Mouse (Mus musculus) kidney, embryonic 16.5 days (tissue): Measurements from ENCODE around the gene Pnck. TPM values are rescaled to one million over a fixed set of nuclear protein-coding genes. Genes with fewer than 3 reads are reported as not detected.

Experiments used
- ATAC-seq: fragments of 200-750 bp; cut with Nextera tagmentation; 2 replicates; pipeline ENCODE4 v1.8.0; 2017; ENCODE audit warnings: moderate TSS enrichment; ENCODE audit not compliant: low FRiP score, low TSS enrichment
- H3K27ac ChIP-seq: fragments of 300-500 bp; sonication (generic); 2 replicates; pipeline ENCODE4 v1.5.1; 2014; ENCODE audit warnings: low read length
- H3K27me3 ChIP-seq: fragments of 300-500 bp; sonication (generic); 2 replicates; pipeline ENCODE4 v1.6.1; 2014; ENCODE audit warnings: low read length, control low read depth, mixed read lengths; ENCODE audit not compliant: insufficient read depth
- H3K36me3 ChIP-seq: fragments of 300-500 bp; sonication (generic); 2 replicates; pipeline ENCODE4 v1.6.1; 2014; ENCODE audit warnings: low read length, control low read depth, mixed read lengths; ENCODE audit not compliant: insufficient read depth
- H3K4me1 ChIP-seq: fragments of 300-500 bp; sonication (generic); 2 replicates; pipeline ENCODE4 v1.6.1; 2014; ENCODE audit warnings: low read length, control low read depth, mixed read lengths; ENCODE audit not compliant: insufficient read depth
- H3K4me2 ChIP-seq: fragments of 300-500 bp; sonication (generic); replicated peaks from 2 replicates; pipeline ENCODE4 v1.6.1; 2014; ENCODE audit warnings: low read depth, low read length
- H3K4me3 ChIP-seq: fragments of 300-500 bp; sonication (generic); 2 replicates; pipeline ENCODE4 v1.5.1; 2014; ENCODE audit warnings: mild to moderate bottlenecking, low read length
- H3K9ac ChIP-seq: fragments of 300-500 bp; sonication (generic); replicated peaks from 2 replicates; pipeline ENCODE4 v1.6.1; 2014; ENCODE audit warnings: low read length
- H3K9me3 ChIP-seq: fragments of 300-500 bp; sonication (generic); 2 replicates; pipeline ENCODE4 v1.6.1; 2016; ENCODE audit warnings: low read length, control low read depth
- WGBS: fragments of 180-500 bp; shearing (Covaris S2); extraction: QIAGEN DNeasy Blood & Tissue Kit; methylation state at CpG from one replicate; pipeline ENCODE4 v1.1.7; 2014; 5-methylcytosine and 5-hydroxymethylcytosine counted together
- polyA plus RNA-seq: library from polyadenylated mRNA; unstranded; fragments of >200 nt; fragmentation: Nextera tagmentation; extraction: Ambion mirVana; gene quantifications from 2 replicates; pipeline ENCODE4 v1.2.1, GENCODE M21; 2015

Gene Pnck
- polyA plus RNA-seq, 1 experiment from 2014 or later: 20.6 TPM

GRCm38 (mm10) chrX:73613665-73614064, 46.3 kb downstream of the Pnck start:
- no peaks in the 10 kb centered on the region for H3K9me3 ChIP-seq
- H3K36me3 ChIP-seq: no peaks in the 10 kb centered on the region
- no peak overlapping the region for H3K4me3 ChIP-seq
- no peak overlapping the region for H3K9ac ChIP-seq
- peak; percentile 75; the same call in 1 of the 2 replicates for ATAC-seq
- no peaks in the 10 kb centered on the region for H3K4me1 ChIP-seq
- no peak overlapping the region for H3K4me2 ChIP-seq
- peaks cover 13% of the 10 kb centered on the region; the same call in 1 of the 2 replicates for H3K27me3 ChIP-seq
- 38% methylated on average over 4 of the region's 4 CpGs for WGBS
- peak overlapping the region; percentile 64; the same call in 1 of the 2 replicates for H3K27ac ChIP-seq

Other genes starting within 250 kb of the Pnck start
- 0.10 TPM in 1 of 2 replicates, not detected in the other for gene Zfp92, start 249.0 kb downstream of the Pnck start, polyA plus RNA-seq
- gene Trex2, start 224.8 kb downstream of the Pnck start, polyA plus RNA-seq: not detected in 2 replicates
- 64.2 and 70.0 TPM in 2 replicates for gene Haus7, start 201.1 kb downstream of the Pnck start, polyA plus RNA-seq
- gene Bgn, start 176.5 kb downstream of the Pnck start, polyA plus RNA-seq: 98.7 and 109 TPM in 2 replicates
- 0.19 TPM in 2 replicates for gene Atp2b3, start 157.0 kb downstream of the Pnck start, polyA plus RNA-seq
- 28.9 and 30.5 TPM in 2 replicates for gene Dusp9, start 20.7 kb downstream of the Pnck start, polyA plus RNA-seq
- 7.0 and 8.7 TPM in 2 replicates for gene Slc6a8, start 13.0 kb upstream of the Pnck start, polyA plus RNA-seq
- gene Bcap31, start 56.1 kb upstream of the Pnck start, polyA plus RNA-seq: 276 and 282 TPM in 2 replicates
- 16.2 and 17.4 TPM in 2 replicates for gene Abcd1, start 56.5 kb upstream of the Pnck start, polyA plus RNA-seq
- gene Plxnb3, start 97.0 kb upstream of the Pnck start, polyA plus RNA-seq: 0.30 and 0.32 TPM in 2 replicates
- gene Srpk3, start 114.3 kb upstream of the Pnck start, polyA plus RNA-seq: 4.7 and 4.8 TPM in 2 replicates
- gene Idh3g, start 126.8 kb upstream of the Pnck start, polyA plus RNA-seq: 270 and 296 TPM in 2 replicates
- gene Ssr4, start 126.9 kb upstream of the Pnck start, polyA plus RNA-seq: 182 and 199 TPM in 2 replicates
- gene Pdzd4, start 164.9 kb upstream of the Pnck start, polyA plus RNA-seq: 0.59 and 0.84 TPM in 2 replicates
- 7.1 and 7.7 TPM in 2 replicates for gene Avpr2, start 232.0 kb upstream of the Pnck start, polyA plus RNA-seq
- gene L1cam, start 236.0 kb upstream of the Pnck start, polyA plus RNA-seq: 7.9 and 10.3 TPM in 2 replicates